Mouse (Mus musculus) liver, embryonic 13.5 days (tissue): ENCODE results near the gene Itih5. TPM values are rescaled to one million over a fixed set of nuclear protein-coding genes. Genes with fewer than 3 reads are reported as not detected.

Source experiments
- ATAC-seq: fragments of 200-750 bp; cut with Nextera tagmentation; 2 replicates; pipeline ENCODE4 v1.8.0; 2017; ENCODE audit warnings: low read depth, mild to moderate bottlenecking, moderate number of reproducible peaks, moderate library complexity
- DNase-seq: peaks from one replicate; pipeline ENCODE4 v3.0.0; 2022
- H3K27ac ChIP-seq: fragments of 300-500 bp; sonication (generic); 2 replicates; pipeline ENCODE4 v1.5.1; 2015; ENCODE audit warnings: moderate library complexity, mild to moderate bottlenecking, inconsistent platforms
- H3K27me3 ChIP-seq: fragments of 300-500 bp; sonication (generic); 2 replicates; pipeline ENCODE4 v1.6.1; 2015; ENCODE audit warnings: mild to moderate bottlenecking, inconsistent platforms
- H3K36me3 ChIP-seq: fragments of 300-500 bp; sonication (generic); 2 replicates; pipeline ENCODE4 v1.6.1; 2015; ENCODE audit warnings: mild to moderate bottlenecking, inconsistent platforms
- H3K4me1 ChIP-seq: fragments of 300-500 bp; sonication (generic); replicated peaks from 2 replicates; pipeline ENCODE4 v1.6.1; 2015; ENCODE audit warnings: inconsistent platforms
- H3K4me2 ChIP-seq: fragments of 300-500 bp; sonication (generic); 2 replicates; pipeline ENCODE4 v1.6.1; 2015; ENCODE audit warnings: inconsistent platforms, mild to moderate bottlenecking, moderate library complexity
- H3K4me3 ChIP-seq: fragments of 300-500 bp; sonication (generic); replicated peaks from 2 replicates; pipeline ENCODE4 v1.5.1; 2015; ENCODE audit warnings: mild to moderate bottlenecking, inconsistent platforms
- H3K9ac ChIP-seq: fragments of 300-500 bp; sonication (generic); 2 replicates; pipeline ENCODE4 v1.6.1; 2015; ENCODE audit warnings: mild to moderate bottlenecking, inconsistent platforms
- H3K9me3 ChIP-seq: fragments of 300-500 bp; sonication (generic); replicated peaks from 2 replicates; pipeline ENCODE4 v1.6.1; 2016; ENCODE audit warnings: inconsistent platforms
- WGBS: fragments of 180-500 bp; shearing (Covaris S2); methylation state at CpG from one replicate; pipeline ENCODE4 v1.1.7; 2015; ENCODE audit not compliant: insufficient replicate concordance; 5-methylcytosine and 5-hydroxymethylcytosine counted together
- polyA plus RNA-seq: library from polyadenylated mRNA; unstranded; fragments of >200 nt; fragmentation: Nextera tagmentation; extraction: Ambion mirVana; gene quantifications from 2 replicates; pipeline ENCODE4 v1.2.1, GENCODE M21; 2015

Itih5 gene
- polyA plus RNA-seq, 1 experiment from 2014 or later = 3.5 TPM

DNA sequence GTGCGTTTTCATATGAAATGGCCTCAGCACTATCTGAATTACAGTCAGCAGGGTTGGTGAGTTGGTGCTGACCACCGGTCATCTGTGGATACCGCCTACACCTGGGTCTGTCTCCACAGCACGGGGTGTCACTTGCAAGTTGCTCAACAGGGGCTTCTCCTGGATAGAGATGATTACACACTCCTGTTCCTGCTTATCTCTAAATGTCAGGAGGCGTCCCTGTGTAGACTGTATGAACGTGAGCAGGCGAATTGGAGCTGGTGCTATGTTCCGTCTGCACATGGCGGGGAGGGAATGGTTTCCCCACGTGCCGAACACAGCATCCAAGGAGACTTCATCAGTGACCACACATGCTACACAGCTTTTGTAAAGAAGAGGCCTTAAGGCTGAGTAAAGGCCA lies 13.9 kb downstream of the Itih5 start:
- Histone ChIP-seq H3K4me2 (peak overlapping the region; percentile 36), H3K9me3 (no peaks in the 10 kb centered on the region)
- 13% methylated on average over 11 of the region's 11 CpGs for WGBS

DNA sequence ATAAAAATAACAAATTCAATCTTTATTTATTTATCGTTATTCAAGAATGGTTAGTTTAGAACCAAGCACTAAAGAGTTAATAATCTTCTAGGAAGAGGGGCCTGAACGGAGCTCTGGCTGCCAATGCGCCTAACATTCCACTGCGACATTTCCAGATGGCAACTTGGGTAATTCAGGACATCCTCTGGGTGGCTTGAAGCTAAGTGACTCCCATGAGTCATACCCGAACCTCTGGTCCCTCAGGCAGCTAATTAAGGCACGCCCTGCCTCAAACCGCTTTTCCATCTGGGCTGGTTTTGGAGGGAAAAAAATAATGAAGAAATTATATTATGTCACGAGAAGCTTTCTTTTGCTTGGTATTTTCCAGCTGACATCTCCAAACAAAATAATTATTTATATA lies 14.6 kb downstream of the Itih5 start:
- Histone ChIP-seq H3K27ac (no peak overlapping the region), H3K27me3 (no peaks in the 10 kb centered on the region), H3K4me1 (peaks cover 20% of the 10 kb centered on the region), H3K4me2 (no peak overlapping the region), H3K9me3 (no peaks in the 10 kb centered on the region), H3K4me3 (no peak overlapping the region), H3K36me3 (no peaks in the 10 kb centered on the region), H3K9ac (no peak overlapping the region)
- WGBS = 58% methylated on average over 8 of the region's 8 CpGs
- ATAC-seq (no peak), DNase-seq (no peak)

More for the DNA sequence above, 13.9 kb downstream of the Itih5 start:
- no peak overlapping the region for H3K9ac ChIP-seq
- H3K4me1 ChIP-seq = peaks cover 20% of the 10 kb centered on the region
- DNase-seq (peak; percentile 15), ATAC-seq (peak; percentile 83)
- H3K36me3 ChIP-seq = no peaks in the 10 kb centered on the region
- H3K27ac ChIP-seq = no peak overlapping the region
- no peak overlapping the region for H3K4me3 ChIP-seq
- H3K27me3 ChIP-seq = no peaks in the 10 kb centered on the region

DNA sequence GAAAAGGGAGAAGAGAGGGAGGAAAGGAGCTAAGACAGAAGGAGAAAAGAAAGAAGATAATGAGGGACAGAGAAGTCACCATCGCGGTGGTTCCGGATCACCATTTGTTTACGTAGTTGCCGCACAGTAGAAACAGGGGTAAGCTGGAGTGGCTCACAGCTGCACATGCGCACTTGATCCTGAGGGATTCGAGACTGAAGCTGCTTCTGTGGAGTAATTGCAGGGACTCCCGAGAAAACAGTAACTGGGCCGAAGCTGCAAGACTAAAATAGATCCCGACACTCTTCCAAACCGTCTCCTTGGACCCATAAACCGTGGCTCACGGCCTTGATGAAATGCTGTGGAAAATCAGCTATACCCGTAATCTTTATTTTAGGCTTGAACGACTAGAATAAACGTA lies 16.6 kb downstream of the Itih5 start:
- H3K4me1 ChIP-seq = peaks cover 20% of the 10 kb centered on the region
- H3K4me2 ChIP-seq = no peak overlapping the region
- no peaks in the 10 kb centered on the region for H3K9me3 ChIP-seq
- DNase-seq = no peak
- no peak overlapping the region for H3K27ac ChIP-seq
- 87% methylated on average over 16 of the region's 16 CpGs for WGBS
- H3K36me3 ChIP-seq = no peaks in the 10 kb centered on the region
- no peak overlapping the region for H3K4me3 ChIP-seq
- no peak for ATAC-seq
- H3K9ac ChIP-seq = no peak overlapping the region
- no peaks in the 10 kb centered on the region for H3K27me3 ChIP-seq

DNA sequence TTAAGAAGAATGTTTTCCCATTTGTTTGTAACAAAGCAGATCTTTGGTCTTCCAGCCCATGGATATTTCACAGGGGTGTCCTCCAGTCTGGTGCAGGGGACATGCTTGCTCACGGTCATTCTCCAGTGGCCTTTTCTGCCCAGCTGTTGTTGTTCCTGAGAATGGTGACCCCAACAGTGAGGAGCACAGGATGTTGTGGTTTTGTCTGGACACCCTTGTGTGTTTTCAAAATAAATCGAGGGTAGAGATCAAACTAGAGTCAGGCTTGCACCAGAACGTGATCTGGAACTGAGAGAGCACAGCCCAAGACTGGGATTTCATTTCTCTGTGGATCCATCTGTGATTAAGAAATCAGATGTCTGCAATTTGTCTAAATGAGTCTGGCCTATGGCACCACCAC lies 40.2 kb downstream of the Itih5 start:
- Histone ChIP-seq H3K27me3 (no peaks in the 10 kb centered on the region), H3K27ac (no peak overlapping the region), H3K4me3 (no peak overlapping the region), H3K9ac (no peak overlapping the region), H3K9me3 (no peaks in the 10 kb centered on the region), H3K4me1 (no peaks in the 10 kb centered on the region), H3K4me2 (no peak overlapping the region), H3K36me3 (no peaks in the 10 kb centered on the region)
- ATAC-seq (no peak), DNase-seq (no peak)
- WGBS = 24% methylated on average over 3 of the region's 3 CpGs

DNA sequence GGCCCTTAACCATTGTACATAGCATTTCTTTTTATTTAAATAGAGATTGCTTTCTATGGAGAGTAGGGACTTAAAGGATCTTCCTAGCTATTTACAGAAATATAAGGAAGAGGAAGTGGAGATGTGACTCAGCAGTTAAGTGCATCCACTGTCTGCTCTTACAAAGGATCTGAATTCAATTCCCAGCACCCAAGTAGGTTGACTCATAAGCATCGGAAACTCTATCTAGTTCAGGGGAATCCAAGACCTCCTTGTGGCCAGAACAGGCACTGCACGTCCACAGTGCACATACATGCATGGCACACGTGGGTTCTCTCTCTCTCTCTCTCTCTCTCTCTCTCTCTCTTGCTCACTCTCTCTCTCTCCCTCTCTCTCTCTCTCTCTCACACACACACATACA lies 41.8 kb downstream of the Itih5 start:
- H3K9me3 ChIP-seq = no peaks in the 10 kb centered on the region
- no peak overlapping the region for H3K27ac ChIP-seq
- no peaks in the 10 kb centered on the region for H3K4me1 ChIP-seq
- H3K36me3 ChIP-seq = no peaks in the 10 kb centered on the region
- no peaks in the 10 kb centered on the region for H3K27me3 ChIP-seq
- WGBS = 55% methylated on average over 3 of the region's 3 CpGs
- no peak overlapping the region for H3K4me3 ChIP-seq
- no peak overlapping the region for H3K9ac ChIP-seq
- DNase-seq (no peak), ATAC-seq (no peak)
- H3K4me2 ChIP-seq = no peak overlapping the region

DNA sequence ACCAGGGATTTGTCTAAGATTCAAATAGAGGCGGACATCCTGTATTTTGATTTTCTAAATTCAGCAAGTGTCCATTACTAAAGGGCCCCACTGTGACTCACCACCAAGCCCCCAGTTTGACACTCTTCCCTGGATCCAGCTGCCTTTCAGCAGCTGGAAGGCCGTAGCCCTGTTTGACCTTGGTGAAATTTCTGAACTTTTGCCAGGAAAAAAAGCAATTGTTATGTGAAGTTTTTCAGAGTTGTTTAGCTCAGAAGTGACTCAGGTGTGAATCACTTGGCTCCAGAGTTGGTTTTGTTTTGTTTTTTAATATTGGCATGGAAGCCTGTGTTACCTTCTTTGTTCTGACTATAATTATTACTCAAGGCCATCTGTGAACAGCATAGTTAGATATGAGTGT lies 46.0 kb downstream of the Itih5 start:
- 74% methylated on average over 2 of the region's 2 CpGs for WGBS
- ATAC-seq = no peak
- no peaks in the 10 kb centered on the region for H3K4me1 ChIP-seq
- H3K27me3 ChIP-seq = no peaks in the 10 kb centered on the region
- DNase-seq = no peak
- H3K36me3 ChIP-seq = no peaks in the 10 kb centered on the region
- no peaks in the 10 kb centered on the region for H3K9me3 ChIP-seq
- H3K4me3 ChIP-seq = no peak overlapping the region
- no peak overlapping the region for H3K9ac ChIP-seq
- H3K4me2 ChIP-seq = no peak overlapping the region
- no peak overlapping the region for H3K27ac ChIP-seq

DNA sequence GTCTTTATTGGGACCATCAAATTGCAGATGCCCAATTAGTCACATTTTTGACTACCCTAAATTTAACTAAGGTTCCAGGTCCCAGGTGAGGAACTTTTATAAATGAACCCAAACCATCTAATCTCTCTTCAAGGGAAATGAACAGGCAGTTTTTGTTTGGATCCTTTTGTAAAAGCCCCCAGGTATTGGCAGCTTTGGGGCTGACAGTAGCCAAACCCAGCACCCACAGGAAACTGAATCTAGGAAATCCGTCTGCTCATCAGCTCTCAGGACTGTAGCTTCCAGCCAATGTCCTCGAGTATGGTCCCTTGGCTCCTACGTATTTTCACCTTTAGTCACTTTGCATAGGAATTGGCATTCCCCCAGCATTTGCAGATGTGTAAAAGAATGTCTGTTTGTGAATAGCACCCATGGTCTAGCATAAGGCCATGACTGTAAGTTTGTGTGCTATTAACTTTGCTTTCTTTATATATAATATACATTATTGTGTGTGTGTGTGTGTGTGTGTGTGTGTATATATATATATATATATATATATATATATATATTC lies 47.4 kb downstream of the Itih5 start:
- Histone ChIP-seq H3K36me3 (no peaks in the 10 kb centered on the region), H3K4me3 (no peak overlapping the region), H3K4me1 (no peaks in the 10 kb centered on the region), H3K27me3 (no peaks in the 10 kb centered on the region), H3K4me2 (no peak overlapping the region), H3K9me3 (no peaks in the 10 kb centered on the region), H3K9ac (no peak overlapping the region), H3K27ac (no peak overlapping the region)
- ATAC-seq = no peak
- DNase-seq = no peak
- 52% methylated on average over 3 of the region's 3 CpGs for WGBS

DNA sequence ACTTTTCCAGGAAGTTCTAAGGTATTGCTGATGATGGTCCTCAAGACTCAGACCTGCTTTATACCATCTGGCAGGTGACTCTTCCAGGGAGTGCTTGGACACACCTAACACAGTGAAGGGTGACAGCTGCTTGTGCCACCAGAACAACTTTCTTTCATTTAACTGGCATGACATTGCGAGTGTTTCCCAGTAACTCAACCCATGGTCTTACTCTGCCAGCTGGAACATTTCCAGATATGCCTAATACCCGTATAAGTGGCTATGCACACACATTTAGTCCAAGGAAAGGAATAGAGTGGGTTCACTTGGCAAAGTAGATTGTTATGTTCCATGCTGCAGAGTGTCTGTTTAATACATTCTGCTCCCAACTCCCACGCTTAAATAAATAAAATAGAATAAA lies 50.9 kb downstream of the Itih5 start:
- no peaks in the 10 kb centered on the region for H3K27me3 ChIP-seq
- H3K9me3 ChIP-seq = no peaks in the 10 kb centered on the region
- H3K9ac ChIP-seq = no peak overlapping the region
- H3K4me2 ChIP-seq = no peak overlapping the region
- WGBS = 58% methylated on average over 3 of the region's 3 CpGs
- H3K4me1 ChIP-seq = no peaks in the 10 kb centered on the region
- ATAC-seq (no peak), DNase-seq (no peak)
- H3K4me3 ChIP-seq = no peak overlapping the region
- no peak overlapping the region for H3K27ac ChIP-seq
- no peaks in the 10 kb centered on the region for H3K36me3 ChIP-seq

DNA sequence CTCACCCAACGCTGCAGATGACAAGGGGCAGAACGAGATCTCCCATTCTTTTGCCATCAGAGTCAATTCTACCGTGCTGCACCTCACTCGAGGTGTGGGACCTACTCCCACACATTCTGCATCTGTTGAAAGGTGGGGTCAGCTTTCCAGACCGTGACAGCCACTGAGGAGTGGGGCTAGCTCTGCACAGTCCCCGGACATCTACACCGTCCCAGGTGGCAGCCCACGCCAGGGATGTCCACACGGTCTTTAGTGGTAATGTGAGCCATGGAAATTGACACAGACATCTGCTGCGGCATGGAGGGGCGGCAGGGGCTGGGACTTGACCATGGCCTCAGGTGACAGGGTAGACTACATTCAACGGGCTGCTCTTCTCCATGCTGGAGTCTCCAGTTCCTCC lies 60.1 kb downstream of the Itih5 start:
- H3K27ac ChIP-seq = no peak overlapping the region
- no peak overlapping the region for H3K9ac ChIP-seq
- no peak overlapping the region for H3K4me2 ChIP-seq
- no peaks in the 10 kb centered on the region for H3K4me1 ChIP-seq
- H3K27me3 ChIP-seq = no peaks in the 10 kb centered on the region
- no peaks in the 10 kb centered on the region for H3K9me3 ChIP-seq
- H3K4me3 ChIP-seq = no peak overlapping the region
- no peak for DNase-seq
- WGBS = 70% methylated on average over 12 of the region's 12 CpGs
- H3K36me3 ChIP-seq = no peaks in the 10 kb centered on the region
- no peak for ATAC-seq

DNA sequence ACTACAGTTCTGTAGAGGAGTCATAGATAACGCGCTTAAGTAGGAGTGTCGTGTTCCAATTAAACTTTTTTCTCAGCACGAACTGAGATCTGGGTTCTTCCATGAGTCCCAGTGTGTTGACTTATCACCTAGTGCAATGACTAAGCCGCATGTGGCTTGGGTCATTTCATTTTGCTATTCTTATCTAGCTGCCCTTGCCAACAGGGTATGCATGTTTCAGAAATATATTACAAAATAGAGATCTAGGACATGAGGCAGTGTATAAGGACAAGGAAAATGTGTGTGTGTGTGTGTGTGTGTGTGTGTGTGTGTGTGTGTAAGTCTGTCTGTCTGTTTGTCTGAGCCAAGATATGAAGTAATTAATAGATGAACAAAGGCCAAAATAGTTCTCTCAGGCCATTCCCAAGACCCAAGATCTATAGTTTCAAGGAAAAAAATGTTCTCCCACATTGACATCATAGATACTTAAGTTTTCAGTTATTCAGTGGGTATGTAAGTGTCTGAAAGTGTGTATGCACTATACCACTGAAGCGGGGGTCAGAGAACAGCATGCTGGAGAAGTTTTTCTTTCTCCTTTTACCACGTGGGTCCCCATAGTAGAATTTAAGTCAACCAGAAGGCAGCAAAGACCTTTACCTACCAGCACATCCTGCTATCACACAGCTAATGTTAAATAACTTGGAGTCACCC lies 62.6 kb downstream of the Itih5 start:
- no peak overlapping the region for H3K4me2 ChIP-seq
- no peak overlapping the region for H3K27ac ChIP-seq
- no peaks in the 10 kb centered on the region for H3K36me3 ChIP-seq
- H3K27me3 ChIP-seq = no peaks in the 10 kb centered on the region
- 68% methylated on average over 7 of the region's 7 CpGs for WGBS
- H3K9me3 ChIP-seq = no peaks in the 10 kb centered on the region
- DNase-seq (no peak), ATAC-seq (no peak)
- H3K9ac ChIP-seq = no peak overlapping the region
- H3K4me3 ChIP-seq = no peak overlapping the region
- H3K4me1 ChIP-seq = no peaks in the 10 kb centered on the region

DNA sequence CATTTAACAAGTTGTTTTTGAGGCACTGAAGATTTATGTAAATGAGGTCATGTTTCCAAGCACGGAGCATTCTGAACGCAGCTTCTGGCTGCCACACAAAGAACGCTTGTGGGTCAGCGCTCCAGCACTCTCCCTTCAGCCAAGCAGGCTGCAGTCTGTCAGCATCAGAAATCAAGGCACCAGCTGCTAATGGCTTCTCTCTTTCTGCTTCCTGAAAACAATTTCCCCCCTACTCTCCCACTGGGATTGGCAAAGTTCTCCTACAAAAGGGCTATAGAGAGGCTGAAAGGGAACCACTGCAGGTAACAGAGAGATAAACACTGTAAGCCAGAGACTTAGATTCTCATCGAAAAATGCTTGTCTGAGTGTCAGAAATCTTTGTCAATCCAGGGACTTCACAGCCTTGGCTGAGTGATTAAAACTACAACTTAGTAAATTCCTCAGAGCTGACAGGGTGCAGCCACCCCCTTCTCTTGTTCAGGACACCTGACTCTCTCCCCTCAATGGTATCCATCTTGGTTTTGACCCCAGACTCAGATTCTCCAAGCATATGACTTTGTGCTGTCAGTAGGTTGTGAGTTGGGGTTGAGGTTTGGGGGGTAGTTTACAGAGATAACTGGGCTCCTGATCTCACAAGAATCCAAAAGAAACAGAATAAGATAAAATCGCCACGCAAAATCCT lies 63.3 kb downstream of the Itih5 start:
- H3K27ac ChIP-seq = no peak overlapping the region
- 60% methylated on average over 7 of the region's 7 CpGs for WGBS
- no peaks in the 10 kb centered on the region for H3K4me1 ChIP-seq
- no peaks in the 10 kb centered on the region for H3K36me3 ChIP-seq
- no peak overlapping the region for H3K4me3 ChIP-seq
- no peak overlapping the region for H3K4me2 ChIP-seq
- no peak for ATAC-seq
- DNase-seq = no peak
- no peak overlapping the region for H3K9ac ChIP-seq
- no peaks in the 10 kb centered on the region for H3K9me3 ChIP-seq
- H3K27me3 ChIP-seq = no peaks in the 10 kb centered on the region

DNA sequence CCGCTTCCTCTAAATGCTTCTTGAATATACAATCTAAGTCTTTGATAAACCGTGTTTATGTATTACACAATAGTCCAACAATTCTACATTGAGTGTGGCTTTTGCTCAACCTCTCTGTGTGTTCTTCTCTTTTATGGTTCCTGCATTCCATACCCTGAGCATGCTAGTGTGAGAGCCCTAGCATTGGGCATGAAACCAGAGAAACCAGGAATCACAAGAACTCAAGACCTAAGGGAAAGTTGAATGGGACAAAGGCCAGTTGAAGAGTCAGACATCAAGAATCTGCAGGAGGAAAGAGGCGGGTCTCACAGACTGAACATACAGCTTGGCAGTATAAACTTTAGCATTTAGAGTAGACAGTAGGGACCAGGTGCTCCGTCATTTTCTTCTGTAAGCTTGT lies 68.5 kb downstream of the Itih5 start:
- Histone ChIP-seq H3K9ac (no peak overlapping the region), H3K27ac (no peak overlapping the region), H3K27me3 (no peaks in the 10 kb centered on the region), H3K36me3 (no peaks in the 10 kb centered on the region), H3K4me3 (no peak overlapping the region), H3K4me2 (no peak overlapping the region), H3K9me3 (no peaks in the 10 kb centered on the region), H3K4me1 (no peaks in the 10 kb centered on the region)
- DNase-seq (no peak), ATAC-seq (no peak)
- 59% methylated on average over 4 of the region's 4 CpGs for WGBS
